Mouse (Mus musculus) heart, embryonic 14.5 days (tissue): ENCODE data around the gene Twnk. TPM values are rescaled to one million over a fixed set of nuclear protein-coding genes. Genes with fewer than 3 reads are reported as not detected.
"Not testable (repeated sequence)": the region's sequence is repeated elsewhere in the genome, so short reads cannot be mapped to it uniquely, and the experiment has no call there.

ENCODE experiments used
- ATAC-seq: fragments of 200-750 bp; cut with Nextera tagmentation; 2 replicates; pipeline ENCODE4 v1.8.0; 2017; ENCODE audit warnings: low read depth, moderate TSS enrichment; ENCODE audit not compliant: insufficient number of reproducible peaks, insufficient read depth, low FRiP score
- H3K27ac ChIP-seq, 2 experiments: fragments of 200-500 bp in 1 of 2; fragments of 300-500 bp in 1 of 2; sonication (generic) in 1 of 2; replicated peaks in 1 of 2; 2 replicates each; pipeline ENCODE4 v1.5.1; 2012 to 2014; ENCODE audit warnings: low read depth in 2 of 2, low read length in 2 of 2, control low read depth in 1 of 2, mild to moderate bottlenecking in 1 of 2, mixed read lengths in 1 of 2; ENCODE audit not compliant: control insufficient read depth in 1 of 2, insufficient read depth in 1 of 2
- H3K27me3 ChIP-seq: fragments of 300-500 bp; sonication (generic); 2 replicates; pipeline ENCODE4 v1.6.1; 2014; ENCODE audit warnings: mild to moderate bottlenecking, low read length, control low read depth; ENCODE audit not compliant: control insufficient read depth, insufficient read depth
- H3K36me3 ChIP-seq: fragments of 300-500 bp; sonication (generic); 2 replicates; pipeline ENCODE4 v1.6.1; 2014; ENCODE audit warnings: mild to moderate bottlenecking, control low read depth, low read length, mixed read lengths; ENCODE audit not compliant: control insufficient read depth, insufficient read depth
- H3K4me1 ChIP-seq, 2 experiments: fragments of 200-500 bp in 1 of 2; fragments of 300-500 bp in 1 of 2; sonication (generic) in 1 of 2; 2 replicates each; pipeline ENCODE4 v1.6.1; 2012 to 2014; ENCODE audit warnings: low read length in 2 of 2, control low read depth in 1 of 2, mixed read lengths in 1 of 2; ENCODE audit not compliant: control insufficient read depth in 2 of 2, insufficient read depth in 2 of 2
- H3K4me2 ChIP-seq: fragments of 300-500 bp; sonication (generic); 2 replicates; pipeline ENCODE4 v1.6.1; 2014; ENCODE audit warnings: mild to moderate bottlenecking, low read length
- H3K4me3 ChIP-seq, 2 experiments: fragments of 200-500 bp in 1 of 2; fragments of 300-500 bp in 1 of 2; sonication (generic) in 1 of 2; 2 replicates each; pipeline ENCODE4 v1.5.1; 2012 to 2014; ENCODE audit warnings: low read length in 2 of 2, mild to moderate bottlenecking in 2 of 2, control low read depth in 1 of 2, low read depth in 1 of 2, moderate library complexity in 1 of 2; ENCODE audit not compliant: control insufficient read depth in 1 of 2, insufficient read depth in 1 of 2
- H3K9ac ChIP-seq: fragments of 300-500 bp; sonication (generic); 2 replicates; pipeline ENCODE4 v1.6.1; 2014; ENCODE audit warnings: mild to moderate bottlenecking, low read length
- H3K9me3 ChIP-seq: fragments of 300-500 bp; sonication (generic); 2 replicates; pipeline ENCODE4 v1.6.1; 2016; ENCODE audit warnings: low read length, control low read depth; ENCODE audit not compliant: control insufficient read depth
- WGBS: fragments of 180-500 bp; shearing (Covaris S2); extraction: QIAGEN DNeasy Blood & Tissue Kit; methylation state at CpG from one replicate; pipeline ENCODE4 v1.1.7; 2014; 5-methylcytosine and 5-hydroxymethylcytosine counted together
- polyA plus RNA-seq: library from polyadenylated mRNA; unstranded; fragments of >200 nt; fragmentation: Nextera tagmentation; extraction: Ambion mirVana; gene quantifications from 2 replicates; pipeline ENCODE4 v1.2.1, GENCODE M21; 2014

Twnk gene
- polyA plus RNA-seq, 1 experiment from 2014 or later: 14.6 TPM

DNA sequence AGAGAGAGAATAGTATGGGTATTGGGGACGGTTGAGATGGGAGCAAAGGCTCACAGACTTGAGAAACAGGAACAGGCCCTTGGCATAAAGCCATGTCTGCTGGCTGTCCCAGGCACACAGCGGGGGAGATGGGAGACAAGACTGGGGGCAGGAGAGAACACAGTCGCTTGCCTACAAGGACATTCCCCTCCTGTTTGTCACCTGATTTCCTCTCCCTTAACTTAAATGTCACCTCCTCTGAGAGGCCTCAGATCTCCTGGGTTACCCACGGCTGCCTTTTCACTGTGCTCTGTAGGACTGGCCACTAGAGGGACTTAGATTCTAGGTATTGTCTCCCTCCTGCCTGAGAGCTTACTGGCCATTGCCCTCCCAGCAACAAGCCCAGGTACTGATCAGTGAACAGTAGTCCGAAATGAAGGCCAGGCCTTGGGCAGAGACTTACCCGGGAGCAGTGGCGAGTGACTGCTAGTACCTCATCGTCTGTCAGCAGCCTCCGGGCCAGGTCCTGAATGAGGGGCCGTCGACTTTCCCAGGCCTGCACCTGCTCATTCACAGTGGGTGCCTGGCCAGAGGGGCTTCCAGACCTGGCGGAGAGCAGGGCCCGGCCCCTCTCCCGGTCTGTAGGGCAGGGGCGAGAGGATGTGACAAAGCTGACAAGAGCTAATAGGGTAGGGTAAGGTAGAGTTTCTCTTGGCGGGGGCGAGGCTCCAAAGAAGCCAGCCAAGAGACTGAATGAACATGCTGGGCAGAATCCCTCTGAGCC is 27.3 kb downstream of the Twnk start:
- Histone ChIP-seq H3K36me3 (peaks cover 13% of the 10 kb centered on the region), H3K4me2 (no peak overlapping the region), H3K9me3 (no peaks in the 10 kb centered on the region), H3K27ac (0 out of 4 replicates have a peak overlapping the region, but pooled peaks of 1 of the 2 experiments have one; percentile 4), H3K4me3 (no peak overlapping the region), H3K27me3 (no peaks in the 10 kb centered on the region), H3K4me1 (peaks cover 13 to 31% of the 10 kb centered on the region in 2 experiments), H3K9ac (no peak overlapping the region)
- no peak for ATAC-seq
- 49% methylated on average over 17 of the region's 17 CpGs for WGBS

DNA sequence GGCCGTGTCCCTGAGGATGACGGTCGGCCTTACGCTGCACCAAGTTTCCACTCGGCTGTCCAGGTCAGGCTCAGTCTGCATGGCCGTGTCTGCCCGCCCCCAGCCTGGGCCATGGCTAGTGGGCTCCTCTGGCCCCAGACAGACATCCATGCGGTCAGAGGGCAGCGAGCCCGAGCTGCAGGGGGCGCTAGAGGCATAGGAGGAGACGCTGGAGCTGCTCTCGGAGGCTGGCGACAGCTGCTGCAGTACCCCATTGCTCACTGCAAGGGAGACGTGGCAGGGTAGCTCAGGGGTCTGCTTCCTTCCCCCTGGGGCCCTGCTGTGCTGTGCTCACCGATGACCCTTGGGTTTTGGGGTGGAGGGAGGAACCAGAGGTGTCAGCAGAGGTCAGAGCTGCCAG is 31.4 kb downstream of the Twnk start:
- H3K9me3 ChIP-seq: no peaks in the 10 kb centered on the region
- H3K27ac ChIP-seq: no peak overlapping the region
- peaks cover 14% of the 10 kb centered on the region for H3K27me3 ChIP-seq
- ATAC-seq: no peak
- H3K4me3 ChIP-seq: no peak overlapping the region
- H3K9ac ChIP-seq: no peak overlapping the region
- no peaks in the 10 kb centered on the region for H3K36me3 ChIP-seq
- no peak overlapping the region for H3K4me2 ChIP-seq
- WGBS: 29% methylated on average over 16 of the region's 16 CpGs
- H3K4me1 ChIP-seq: peaks cover 5 to 13% of the 10 kb centered on the region in 2 experiments; a peak in 2 of 4 replicates

DNA sequence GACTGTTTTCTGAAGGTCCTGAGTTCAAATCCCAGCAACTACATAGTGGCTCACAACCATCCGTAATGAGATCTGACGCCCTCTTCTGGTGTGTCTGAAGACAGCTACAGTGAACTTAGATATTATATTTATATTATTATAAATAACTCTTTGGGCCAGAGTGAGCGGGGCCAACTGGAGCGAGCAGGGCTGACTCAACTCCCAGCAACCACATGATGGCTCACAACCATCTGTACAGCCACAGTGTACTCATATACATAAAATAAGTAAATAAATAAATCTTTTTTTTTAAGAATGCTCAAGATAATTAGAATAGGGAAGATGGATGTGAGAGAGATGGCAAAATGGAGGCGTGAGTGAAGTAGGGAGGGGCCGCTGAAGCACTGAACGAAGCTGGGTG is 32.7 kb downstream of the Twnk start:
- 86% methylated on average over 7 of the region's 7 CpGs for WGBS
- peaks cover 17% of the 10 kb centered on the region for H3K27me3 ChIP-seq
- H3K4me2 ChIP-seq, H3K9me3 ChIP-seq, H3K27ac ChIP-seq, H3K4me1 ChIP-seq, H3K4me3 ChIP-seq, H3K9ac ChIP-seq, ATAC-seq, H3K36me3 ChIP-seq: not testable (repeated sequence)

DNA sequence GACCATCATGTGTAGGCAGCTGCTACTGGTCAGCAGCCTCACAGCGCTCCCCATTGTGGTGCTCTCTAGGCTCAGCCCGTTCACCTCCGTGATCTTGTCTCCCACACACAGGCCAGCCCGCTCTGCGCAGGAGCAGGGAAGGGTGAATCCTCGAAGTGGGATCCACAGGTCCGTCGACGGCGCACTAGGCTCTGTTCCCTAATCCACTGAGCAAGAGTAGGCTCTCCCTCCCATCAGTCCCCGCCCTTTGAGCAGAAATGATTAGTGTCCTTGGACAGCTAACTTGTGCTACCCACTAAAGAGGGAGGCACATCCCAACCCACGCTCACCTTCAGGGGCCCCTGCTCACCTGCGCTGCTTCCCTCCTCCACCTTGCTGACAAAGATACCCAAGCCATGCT is 34.8 kb downstream of the Twnk start:
- Histone ChIP-seq H3K9ac (no peak overlapping the region), H3K27me3 (peaks cover 37% of the 10 kb centered on the region), H3K27ac (no peak overlapping the region), H3K4me3 (no peak overlapping the region), H3K4me2 (no peak overlapping the region), H3K36me3 (no peaks in the 10 kb centered on the region), H3K9me3 (no peaks in the 10 kb centered on the region), H3K4me1 (no peaks in the 10 kb centered on the region)
- ATAC-seq: no peak
- 32% methylated on average over 13 of the region's 13 CpGs for WGBS

DNA sequence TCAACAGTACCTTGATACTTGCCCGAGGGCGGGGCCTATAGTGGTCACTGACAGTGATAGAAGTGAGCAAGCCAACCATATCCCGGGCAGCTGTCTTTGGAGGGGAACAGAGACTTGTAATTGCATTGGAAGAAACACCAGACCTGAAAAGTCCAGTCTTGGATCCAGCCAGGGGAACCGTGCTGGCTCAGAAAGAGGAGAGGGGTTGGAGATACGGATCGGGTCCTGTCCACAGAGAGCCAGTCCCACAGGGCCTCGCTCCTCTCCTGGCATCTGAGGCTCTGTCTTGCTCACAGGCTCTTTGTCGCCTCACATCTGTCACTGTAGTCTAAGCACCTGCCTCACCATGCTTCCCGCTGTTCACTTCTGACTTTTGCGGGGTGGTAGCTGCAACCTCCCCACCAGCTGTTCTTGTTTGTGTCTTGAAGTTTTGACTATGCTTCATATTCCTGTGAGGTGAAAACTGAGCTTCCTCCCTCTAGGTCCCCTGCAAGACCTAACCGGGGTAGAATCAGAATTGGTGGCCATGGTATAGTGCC is 39.0 kb downstream of the Twnk start:
- H3K27ac ChIP-seq: no peak overlapping the region
- H3K4me1 ChIP-seq: peaks cover 7 to 21% of the 10 kb centered on the region in 2 experiments
- H3K4me3 ChIP-seq: no peak overlapping the region
- no peak overlapping the region for H3K9ac ChIP-seq
- no peak for ATAC-seq
- peaks cover 5% of the 10 kb centered on the region; the same call in 1 of the 2 replicates for H3K36me3 ChIP-seq
- peaks cover 46% of the 10 kb centered on the region for H3K27me3 ChIP-seq
- H3K9me3 ChIP-seq: no peaks in the 10 kb centered on the region
- no peak overlapping the region for H3K4me2 ChIP-seq
- 51% methylated on average over 11 of the region's 11 CpGs for WGBS

DNA sequence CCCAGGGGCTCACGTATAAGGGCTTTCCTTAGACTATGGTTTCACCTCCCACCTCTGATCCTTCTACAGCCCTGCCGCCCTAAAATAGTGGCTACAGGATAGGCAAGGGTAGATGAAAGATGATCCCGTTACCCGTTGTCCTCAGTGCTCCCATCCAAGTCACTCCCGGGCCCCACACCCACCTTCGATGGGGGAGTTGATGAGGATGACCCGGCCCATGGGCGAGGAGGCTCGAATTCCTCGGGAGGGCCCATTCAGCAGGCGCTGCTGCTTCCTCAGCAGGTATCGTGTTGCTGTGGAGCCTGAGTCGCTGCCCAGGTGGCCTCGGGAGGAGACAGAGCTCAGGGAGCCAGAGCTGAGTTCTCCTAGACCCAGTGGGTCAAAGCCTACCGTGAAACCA is 39.8 kb downstream of the Twnk start:
- Histone ChIP-seq H3K36me3 (peaks cover 10% of the 10 kb centered on the region), H3K9me3 (no peaks in the 10 kb centered on the region), H3K4me3 (no peak overlapping the region), H3K27me3 (peaks cover 42% of the 10 kb centered on the region), H3K27ac (no peak overlapping the region), H3K4me1 (peaks cover 7 to 21% of the 10 kb centered on the region in 2 experiments), H3K9ac (no peak overlapping the region), H3K4me2 (no peak overlapping the region)
- no peak for ATAC-seq
- 32% methylated on average over 15 of the region's 15 CpGs for WGBS

DNA sequence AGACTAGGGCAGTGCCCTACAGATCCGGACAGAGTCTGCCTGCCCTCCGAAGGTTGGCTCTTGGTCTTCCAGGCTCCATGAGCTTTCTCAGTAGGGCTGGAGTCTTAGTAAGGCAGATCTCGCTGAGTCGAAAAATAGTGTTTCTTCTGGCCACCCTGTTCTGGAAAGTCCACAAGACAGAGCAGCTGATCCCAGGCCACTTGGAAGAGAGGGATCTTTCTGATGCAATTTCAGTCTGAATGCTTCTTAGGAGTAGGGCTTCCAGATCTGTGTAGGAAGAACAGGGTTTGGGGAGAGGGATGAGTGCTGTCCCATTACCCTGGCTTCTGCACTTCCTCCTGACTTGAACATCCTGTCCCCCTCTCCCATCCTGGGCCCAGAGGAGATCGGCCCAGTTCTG is 40.2 kb downstream of the Twnk start, which contains the start of gene Pdzd7:
TSS of gene Pdzd7 (minus strand) at position 67 of the 400 bp plus-strand sequence.
- H3K36me3 ChIP-seq: peaks cover 14% of the 10 kb centered on the region
- no peak within 1 kb of the TSS for H3K27ac ChIP-seq
- H3K4me2 ChIP-seq: peak within 1 kb of the TSS; percentile 79
- H3K9ac ChIP-seq: peak within 1 kb of the TSS; percentile 80; the same call in 1 of the 2 replicates
- H3K4me3 ChIP-seq: peak within 1 kb of the TSS; percentile 56 to 59
- 71% methylated on average over 5 of the region's 5 CpGs for WGBS
- ATAC-seq: no peak
- H3K4me1 ChIP-seq: peaks cover 7 to 21% of the 10 kb centered on the region in 2 experiments
- no peaks in the 10 kb centered on the region for H3K9me3 ChIP-seq
- H3K27me3 ChIP-seq: peaks cover 38% of the 10 kb centered on the region
